Mouse (Mus musculus) embryonic facial prominence, embryonic 10.5 days (tissue): ENCODE results near the gene Zfp958. TPM values are rescaled to one million over a fixed set of nuclear protein-coding genes. Genes with fewer than 3 reads are reported as not detected.
A peak's percentile ranks its signal among the peaks of the same experiment; 100 is the strongest.

ENCODE experiments used
- DNase-seq: peaks from one replicate; pipeline ENCODE4 v3.0.0-alpha.2; 2017; ENCODE audit warnings: low spot score
- H3K27ac ChIP-seq: fragments of 300-500 bp; sonication (generic); replicated peaks from 2 replicates; pipeline ENCODE4 v1.5.1; 2016; ENCODE audit warnings: mild to moderate bottlenecking
- H3K27me3 ChIP-seq: fragments of 300-500 bp; sonication (generic); replicated peaks from 2 replicates; pipeline ENCODE4 v1.6.1; 2016; ENCODE audit warnings: low read depth, mild to moderate bottlenecking; ENCODE audit not compliant: poor library complexity, severe bottlenecking
- H3K36me3 ChIP-seq: fragments of 300-500 bp; sonication (generic); replicated peaks from 2 replicates; pipeline ENCODE4 v1.6.1; 2016; ENCODE audit warnings: mild to moderate bottlenecking, moderate library complexity
- H3K4me1 ChIP-seq: fragments of 300-500 bp; sonication (generic); 2 replicates; pipeline ENCODE4 v1.6.1; 2016
- H3K4me3 ChIP-seq: fragments of 300-500 bp; sonication (generic); 2 replicates; pipeline ENCODE4 v1.5.1; 2016; ENCODE audit warnings: mild to moderate bottlenecking, moderate library complexity
- H3K9me3 ChIP-seq: fragments of 300-500 bp; sonication (generic); 2 replicates; pipeline ENCODE4 v1.6.1; 2016; ENCODE audit warnings: mild to moderate bottlenecking
- WGBS: fragments of 180-500 bp; shearing (Covaris S2); methylation state at CpG from one replicate; pipeline ENCODE4 v1.1.7; 2016; 5-methylcytosine and 5-hydroxymethylcytosine counted together
- polyA plus RNA-seq: library from polyadenylated mRNA; unstranded; fragments of >200 nt; fragmentation: Nextera tagmentation; extraction: Ambion mirVana; gene quantifications from 2 replicates; pipeline ENCODE4 v1.2.1, GENCODE M21; 2016

Gene Zfp958
- polyA plus RNA-seq, 1 experiment from 2014 or later: 14.6 TPM

- DNase-seq: peak; percentile 10
- H3K4me3 ChIP-seq: no peak overlapping the region
- peaks cover 30% of the 10 kb centered on the region; the same call in 1 of the 2 replicates for H3K9me3 ChIP-seq
- H3K27ac ChIP-seq: no peak overlapping the region
- no peaks in the 10 kb centered on the region for H3K27me3 ChIP-seq
- H3K36me3 ChIP-seq: no peaks in the 10 kb centered on the region; the same call in 1 of the 2 replicates
- WGBS: 83% methylated on average over 17 of the region's 17 CpGs
- H3K4me1 ChIP-seq: peaks cover 3% of the 10 kb centered on the region; the same call in 1 of the 2 replicates
These were observed 62.4 kb downstream of the Zfp958 start for GRCm38 (mm10) chr8:4675191-4676003.

DNA sequence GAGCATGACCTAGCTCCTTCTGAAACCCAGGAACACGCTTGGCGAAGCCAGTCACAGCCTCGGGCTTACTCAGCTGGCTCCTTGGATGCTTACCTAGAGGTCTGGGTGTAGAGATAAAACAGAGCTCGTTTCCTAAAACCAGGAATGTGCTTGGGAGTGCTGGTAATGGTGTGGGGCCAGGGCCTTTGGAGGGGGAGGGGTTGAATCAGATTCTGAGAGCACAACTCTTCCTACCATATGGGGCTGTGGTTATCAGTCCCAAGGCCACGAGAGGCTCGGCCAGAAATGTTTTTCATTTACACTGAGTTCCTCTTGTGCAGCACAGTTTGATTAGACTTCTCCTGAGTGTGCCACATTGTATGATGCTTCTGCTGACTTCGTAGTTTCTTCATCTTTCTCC lies 63.6 kb downstream of the Zfp958 start:
- peaks cover 3% of the 10 kb centered on the region; the same call in 1 of the 2 replicates for H3K4me1 ChIP-seq
- peak; percentile 12 for DNase-seq
- peak overlapping the region; percentile 74 for H3K4me3 ChIP-seq
- 91% methylated on average over 7 of the region's 7 CpGs for WGBS
- no peak overlapping the region; the same call in 1 of the 2 replicates for H3K27ac ChIP-seq
- no peaks in the 10 kb centered on the region for H3K27me3 ChIP-seq
- no peaks in the 10 kb centered on the region; the same call in 1 of the 2 replicates for H3K36me3 ChIP-seq
- peaks cover 24% of the 10 kb centered on the region; the same call in 1 of the 2 replicates for H3K9me3 ChIP-seq

DNA sequence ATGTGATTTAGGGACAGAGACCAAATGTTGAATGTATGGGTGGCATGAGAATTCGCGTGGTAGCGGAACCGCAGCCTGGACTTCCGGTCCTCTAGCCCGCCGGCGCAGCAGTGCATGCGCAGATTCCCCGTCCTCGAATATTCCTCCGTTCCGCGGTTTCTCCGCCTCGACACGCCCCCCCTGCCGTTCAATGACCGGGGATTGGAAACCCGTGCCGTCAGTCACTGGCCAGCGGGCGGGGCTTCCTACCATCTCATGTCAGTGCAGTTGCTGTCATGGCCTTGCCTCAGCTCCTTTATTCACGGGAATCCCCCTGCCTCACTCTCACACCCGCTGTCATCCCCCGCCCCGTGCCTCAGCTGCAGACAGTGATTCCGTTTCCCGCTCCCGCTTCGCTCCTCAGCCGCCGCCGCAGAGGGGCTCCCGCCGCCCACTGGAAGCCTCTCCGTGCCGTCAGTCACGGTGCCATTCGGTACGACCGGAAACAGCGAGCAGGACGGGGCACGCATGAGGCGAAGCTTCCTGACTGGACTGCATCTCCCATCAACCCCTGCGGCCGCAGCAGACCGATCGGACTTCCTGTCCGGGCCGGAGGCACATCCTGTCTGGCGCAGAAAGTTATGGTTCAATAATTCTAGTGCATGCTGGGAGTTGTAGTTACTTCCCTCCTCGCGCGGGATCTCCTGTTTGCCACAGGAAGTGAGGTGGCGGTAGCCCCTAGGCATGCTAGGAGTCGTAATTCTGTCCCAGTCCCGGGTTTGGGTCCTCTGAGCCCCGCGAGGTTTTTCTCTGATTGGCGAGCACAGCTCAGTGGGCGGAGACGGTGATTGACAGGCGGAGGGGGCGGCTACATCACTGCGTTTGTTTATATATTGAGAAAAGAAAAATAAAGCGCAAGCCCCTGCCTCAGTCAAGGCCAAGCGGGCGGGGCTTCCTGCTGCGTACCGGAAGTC lies 64.6 kb downstream of the Zfp958 start:
- Histone ChIP-seq H3K27ac (peak overlapping the region; percentile 95), H3K36me3 (no peaks in the 10 kb centered on the region; the same call in 1 of the 2 replicates), H3K9me3 (peaks cover 20% of the 10 kb centered on the region; the same call in 1 of the 2 replicates), H3K4me1 (peaks cover 3% of the 10 kb centered on the region; the same call in 1 of the 2 replicates), H3K27me3 (no peaks in the 10 kb centered on the region), H3K4me3 (peak overlapping the region; percentile 74)
- DNase-seq: peak; percentile 98
- under 1% methylated on average over 72 of the region's 72 CpGs for WGBS

GRCm38 (mm10) chr8:4678218-4678907 lies 65.4 kb downstream of the Zfp958 start:
- peaks cover 20% of the 10 kb centered on the region; the same call in 1 of the 2 replicates for H3K9me3 ChIP-seq
- H3K36me3 ChIP-seq: no peaks in the 10 kb centered on the region; the same call in 1 of the 2 replicates
- peak overlapping the region; percentile 95 for H3K27ac ChIP-seq
- no peaks in the 10 kb centered on the region for H3K27me3 ChIP-seq
- peak overlapping the region; percentile 74 for H3K4me3 ChIP-seq
- WGBS: under 1% methylated on average over 37 of the region's 37 CpGs
- peak; percentile 89 for DNase-seq
- peaks cover 3% of the 10 kb centered on the region; the same call in 1 of the 2 replicates for H3K4me1 ChIP-seq

DNA sequence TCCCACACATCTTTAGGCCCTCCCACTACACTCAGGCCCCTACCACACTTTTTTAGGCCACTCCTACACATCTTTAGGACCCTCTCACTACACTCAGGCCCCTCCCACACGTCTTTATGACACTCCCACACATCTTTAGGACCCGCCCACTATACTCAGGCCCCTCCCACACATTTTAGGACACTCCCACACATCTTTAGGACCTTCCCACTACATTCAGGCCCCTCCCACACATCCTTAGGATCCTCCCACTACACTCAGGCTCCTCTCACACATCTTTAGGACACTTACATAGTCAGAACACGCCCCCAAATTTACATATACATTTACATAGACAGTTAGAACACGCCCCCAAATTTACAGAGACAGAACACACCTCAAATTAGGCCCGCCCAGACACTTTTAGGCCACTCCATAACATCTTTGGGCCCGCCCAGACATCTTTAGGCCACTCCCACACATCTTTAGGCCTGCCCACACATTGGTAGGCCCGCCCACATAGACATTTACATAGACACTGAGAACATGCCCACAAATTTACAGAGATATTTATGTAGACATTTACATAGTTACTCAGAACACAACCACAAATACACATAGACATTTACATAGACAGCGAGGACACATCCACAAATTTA lies 66.1 kb downstream of the Zfp958 start:
- Histone ChIP-seq H3K4me1 (peaks cover 3% of the 10 kb centered on the region; the same call in 1 of the 2 replicates), H3K27ac (peak overlapping the region; percentile 95), H3K9me3 (peaks cover 20% of the 10 kb centered on the region; the same call in 1 of the 2 replicates), H3K27me3 (no peaks in the 10 kb centered on the region), H3K36me3 (no peaks in the 10 kb centered on the region; the same call in 1 of the 2 replicates), H3K4me3 (peak overlapping the region; percentile 74)
- WGBS: 77% methylated on average over 8 of the region's 8 CpGs
- DNase-seq: no peak

DNA sequence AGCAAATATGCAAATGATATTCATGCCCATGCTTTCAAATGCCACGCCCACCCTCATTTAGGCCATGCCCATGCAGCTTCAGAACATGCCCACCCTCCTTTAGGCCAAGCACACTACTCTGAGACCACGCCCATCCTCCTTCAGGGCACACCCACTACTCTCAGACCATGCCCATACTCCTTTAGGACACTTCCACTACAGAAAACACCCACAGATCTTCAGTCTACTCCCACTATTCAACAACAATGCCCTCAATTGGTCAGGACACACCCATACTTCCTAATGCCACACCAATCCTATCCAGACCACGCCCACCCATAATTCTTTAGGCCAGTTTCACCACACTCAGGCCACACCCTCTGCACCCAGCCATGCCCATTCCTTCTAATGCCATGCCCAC lies 66.8 kb downstream of the Zfp958 start:
- Histone ChIP-seq H3K27ac (no peak overlapping the region), H3K36me3 (no peaks in the 10 kb centered on the region; the same call in 1 of the 2 replicates), H3K9me3 (peaks cover 20% of the 10 kb centered on the region; the same call in 1 of the 2 replicates), H3K4me1 (peaks cover 3% of the 10 kb centered on the region; the same call in 1 of the 2 replicates), H3K4me3 (no peak overlapping the region), H3K27me3 (no peaks in the 10 kb centered on the region)
- no peak for DNase-seq
- 91% methylated on average over 3 of the region's 3 CpGs for WGBS

Other genes with a start within 250 kb of the Zfp958 start
- gene Cers4, start 120.1 kb upstream of the Zfp958 start, polyA plus RNA-seq: 9.7 and 12.1 TPM in 2 replicates
- 93.0 and 94.8 TPM in 2 replicates for gene Shcbp1, start 166.4 kb downstream of the Zfp958 start, polyA plus RNA-seq